Mouse (Mus musculus): ENCODE measurements at regions not wholly inside any gene's neighbourhood (a gene's known extent, or its start where the extent isn't known, plus 50 kb on each side); places are given as distances from the start of the nearest gene placed in this dataset.

- TF ChIP-seq POLR2AphosphoS2 (IDR thresholded peaks at IDR 0.05; ENCODE audit: insufficient read length, low read depth) (no peak), POLR2A (IDR thresholded peaks at IDR 0.05; ENCODE audit: insufficient read length, low read depth) (no peak), MYOG (IDR thresholded peaks at IDR 0.05; ENCODE audit: control insufficient read depth in 1 of 3, insufficient read depth in 1 of 3, insufficient read length in 2 of 3, low read depth in 2 of 3) (no peak), USF1 (IDR thresholded peaks at IDR 0.05; ENCODE audit: low read depth) (no peak)
Measured at GRCm38 (mm10) chr4:28542218-28542617, 270.7 kb upstream of the Epha7 start.
